Mouse (Mus musculus): ENCODE results near the gene Tnni2.
"Not testable (repeated sequence)": the region's sequence is repeated elsewhere in the genome, so short reads cannot be mapped to it uniquely, and the experiment has no call there.

Tnni2 gene

DNA sequence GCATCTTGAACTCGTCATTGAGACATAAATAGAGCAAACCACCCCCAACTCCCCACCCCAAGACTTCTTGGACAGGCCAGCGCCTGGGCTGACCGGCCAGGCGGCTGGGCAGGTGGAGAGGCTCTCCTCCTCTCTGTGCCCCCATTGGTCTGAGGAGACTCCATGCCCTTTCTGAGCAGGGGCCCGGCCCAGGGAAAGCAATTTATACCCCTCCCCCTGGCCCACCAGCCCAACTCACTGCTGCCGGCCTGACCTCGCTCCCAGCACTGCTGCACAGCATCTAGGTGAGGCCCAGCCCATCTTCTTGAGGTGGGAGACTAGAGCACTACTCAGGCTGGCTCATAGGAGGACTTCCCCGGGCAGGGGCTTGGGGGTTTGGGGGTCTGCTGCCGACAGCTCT is at the start of gene Tnni2:
Tnni2 (plus strand) TSS at position 224 of the 400 bp plus-strand sequence.
- DNase-seq (ENCODE audit: low spot score) = no peak

GRCm38 (mm10) chr7:142393191-142393590 is 48.4 kb upstream of the Tnni2 start:
- no peak for DNase-seq (ENCODE audit: low spot score)

DNA sequence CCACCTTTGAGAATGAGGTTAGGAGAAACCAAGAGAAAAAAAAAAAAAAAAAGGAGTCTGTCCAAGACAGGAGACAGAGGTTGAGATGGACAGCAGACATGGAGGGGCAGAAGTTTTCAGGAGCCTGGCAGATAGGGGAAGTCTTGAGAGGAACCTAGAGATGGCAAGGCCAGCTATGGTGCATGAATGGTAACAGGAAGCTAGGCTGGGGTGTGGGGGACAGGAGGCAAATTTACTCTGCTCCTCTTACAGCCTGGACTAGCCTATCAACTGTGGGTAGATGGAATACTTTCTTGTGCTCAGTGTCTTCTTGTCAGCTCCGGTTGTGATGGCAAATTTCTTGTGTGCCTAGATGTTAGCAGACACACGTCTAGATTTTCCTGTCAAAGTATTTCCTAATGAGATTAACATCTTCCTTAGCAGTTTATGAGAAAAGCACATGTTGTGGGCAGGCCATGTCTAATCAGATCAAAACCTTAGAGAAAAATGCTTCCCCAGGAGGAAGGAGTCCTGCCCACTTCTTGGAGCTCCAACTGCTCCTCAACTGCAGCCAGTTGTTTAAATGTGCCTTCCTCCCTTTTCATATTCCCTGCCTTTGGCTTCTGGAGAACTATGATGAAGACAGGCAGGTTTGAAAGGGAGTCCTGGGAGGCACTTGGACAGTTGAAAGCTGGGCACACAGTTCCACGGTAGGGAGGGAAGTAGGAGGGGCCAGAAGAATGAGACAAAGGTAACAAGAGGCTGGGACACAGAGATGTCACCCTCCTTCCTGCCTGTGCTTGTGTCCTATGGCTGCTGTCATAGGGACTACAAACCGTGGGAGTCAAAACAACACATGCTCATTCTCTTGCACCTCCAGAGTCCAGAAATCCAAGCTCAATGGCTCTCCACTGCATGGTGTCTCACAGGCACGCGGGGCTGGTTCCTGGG is 47.1 kb upstream of the Tnni2 start:
- no peak for DNase-seq (ENCODE audit: low spot score)

- no peak for DNase-seq (ENCODE audit: low spot score)
Measured at GRCm38 (mm10) chr7:142395472-142395871, 46.1 kb upstream of the Tnni2 start.

DNA sequence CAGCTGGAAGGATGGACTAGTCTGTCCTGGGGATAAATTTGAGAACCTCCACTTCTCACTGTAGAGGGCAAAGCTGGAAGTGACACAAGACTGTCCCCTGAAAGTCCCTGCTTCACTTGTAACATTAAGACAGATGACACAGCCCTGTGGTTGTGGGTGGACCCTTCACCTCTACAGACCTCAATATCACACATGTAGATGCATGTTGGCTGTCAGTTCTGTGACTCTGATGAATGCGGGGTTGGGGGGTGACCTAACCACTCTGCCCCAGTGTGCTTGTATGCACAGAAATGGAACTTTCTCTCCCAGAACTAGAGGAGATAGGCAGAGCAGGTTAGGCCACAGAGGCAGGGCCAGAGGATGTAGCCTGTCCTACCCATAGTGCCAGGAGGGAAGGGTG is 45.0 kb upstream of the Tnni2 start:
- DNase-seq (ENCODE audit: low spot score) = no peak

DNA sequence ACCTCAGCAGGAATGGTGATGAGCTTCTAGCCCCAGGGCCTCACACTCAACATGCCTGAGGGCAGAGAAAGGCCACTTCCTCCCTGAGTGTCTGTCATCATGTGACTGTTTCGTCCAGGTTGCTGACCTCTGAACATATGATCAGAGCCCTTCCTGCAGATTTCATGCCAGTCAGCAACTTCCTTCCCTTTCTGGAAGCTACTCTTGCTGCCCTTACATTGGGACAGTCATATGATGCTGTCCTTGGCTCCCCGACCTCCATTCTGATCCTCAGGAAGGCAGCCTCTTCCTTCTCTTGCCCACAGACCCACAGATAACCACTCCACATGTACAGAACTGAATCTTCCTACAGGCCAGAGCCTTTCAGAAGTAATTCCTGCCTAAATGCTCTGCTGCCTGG is 43.6 kb upstream of the Tnni2 start:
- no peak for DNase-seq (ENCODE audit: low spot score)

DNA sequence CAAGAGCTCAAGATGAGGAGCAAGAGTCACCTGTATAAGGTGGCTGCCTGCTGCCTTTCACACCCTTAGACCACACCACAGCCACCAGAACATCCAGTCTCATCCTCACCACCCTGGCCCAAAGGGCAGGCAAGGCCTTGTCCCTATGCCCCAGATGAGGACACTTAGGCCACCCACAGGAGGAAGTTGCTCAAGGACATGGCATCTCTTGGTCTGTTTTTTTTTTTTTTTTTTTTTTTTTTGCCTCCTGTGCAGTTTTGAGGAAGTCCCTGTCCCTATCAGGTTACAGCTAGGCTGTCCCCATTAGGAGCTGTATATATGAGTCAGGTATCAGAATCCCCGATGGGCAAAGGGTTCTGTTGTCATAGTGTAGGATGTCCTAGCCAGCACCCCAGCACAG is 42.4 kb upstream of the Tnni2 start:
- no peak for DNase-seq (ENCODE audit: low spot score)

DNA sequence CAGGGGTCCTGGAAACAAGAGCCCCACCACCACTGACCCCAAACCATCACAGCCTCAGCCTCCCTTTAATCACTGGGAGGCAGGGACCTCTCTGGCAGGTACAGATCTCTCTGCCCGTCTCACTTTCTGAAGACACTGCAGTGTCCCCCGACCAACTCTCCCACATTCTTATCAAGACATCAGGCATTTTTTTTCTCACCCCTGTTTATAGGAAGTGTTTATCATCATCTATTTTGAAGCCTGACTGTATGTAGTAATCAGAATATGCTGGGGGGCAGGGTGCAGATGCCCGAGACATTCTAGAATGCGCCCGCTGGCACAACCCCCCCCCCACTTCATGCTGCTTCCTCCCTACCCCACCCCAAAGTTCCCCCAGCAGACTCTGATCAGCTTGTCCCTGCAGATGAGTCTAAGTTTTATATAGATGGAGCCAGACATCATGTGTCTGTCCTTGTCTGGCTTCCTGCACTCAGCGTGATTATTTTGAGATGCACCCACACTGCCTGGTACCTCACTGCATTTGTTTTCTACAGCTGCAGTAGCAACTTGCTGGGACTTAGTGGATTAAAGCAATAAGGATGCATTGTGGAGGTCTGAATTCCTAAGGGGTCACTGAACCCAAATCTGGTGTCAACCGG is 41.4 kb upstream of the Tnni2 start:
- no peak for DNase-seq (ENCODE audit: low spot score)

GRCm38 (mm10) chr7:142400750-142401142 is 40.9 kb upstream of the Tnni2 start:
- no peak for DNase-seq (ENCODE audit: low spot score)

- no peak for DNase-seq (ENCODE audit: low spot score)
Measured at GRCm38 (mm10) chr7:142403591-142403990, 38.0 kb upstream of the Tnni2 start.

- not testable (repeated sequence) for DNase-seq (ENCODE audit: low spot score)
Measured at GRCm38 (mm10) chr7:142405134-142405533, 36.5 kb upstream of the Tnni2 start.

DNA sequence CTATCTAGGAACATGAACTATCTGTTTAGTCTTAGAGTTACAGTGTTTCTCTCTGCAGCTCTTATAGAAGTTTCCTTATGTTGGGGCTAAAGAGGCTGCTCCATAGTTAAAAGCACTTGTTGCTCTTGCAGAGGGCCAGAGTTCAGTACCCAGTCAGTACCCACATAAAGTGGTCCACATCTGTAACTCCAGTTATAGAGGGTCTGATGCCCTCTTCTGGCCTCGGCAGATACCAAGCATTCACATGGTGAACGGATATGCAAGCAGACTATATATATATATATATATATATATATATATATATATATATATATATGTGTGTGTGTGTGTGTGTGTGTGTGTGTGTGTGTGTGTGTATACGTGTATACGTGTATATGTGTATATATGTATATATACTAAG is 33.7 kb upstream of the Tnni2 start:
- no peak for DNase-seq (ENCODE audit: low spot score)

DNA sequence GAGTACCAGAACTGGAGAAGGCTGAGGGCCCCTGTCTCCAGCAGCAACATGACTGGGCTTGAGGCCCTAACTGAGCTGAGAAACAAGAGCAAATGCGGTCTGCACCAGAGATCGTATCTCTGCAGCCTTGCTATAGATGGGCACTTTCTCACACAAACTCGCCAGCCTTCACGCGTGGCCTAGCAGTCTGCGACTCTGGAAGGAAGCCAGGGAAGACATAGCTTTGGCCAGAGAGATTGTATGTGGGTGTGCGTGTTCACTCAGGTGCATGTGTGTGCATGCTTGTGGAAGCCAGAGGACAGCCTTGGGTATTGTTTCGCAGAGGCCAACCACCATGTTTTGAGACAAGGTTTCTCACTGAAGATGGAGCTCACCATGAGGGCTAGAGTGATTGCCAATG is 32.9 kb upstream of the Tnni2 start:
- no peak for DNase-seq (ENCODE audit: low spot score)

DNA sequence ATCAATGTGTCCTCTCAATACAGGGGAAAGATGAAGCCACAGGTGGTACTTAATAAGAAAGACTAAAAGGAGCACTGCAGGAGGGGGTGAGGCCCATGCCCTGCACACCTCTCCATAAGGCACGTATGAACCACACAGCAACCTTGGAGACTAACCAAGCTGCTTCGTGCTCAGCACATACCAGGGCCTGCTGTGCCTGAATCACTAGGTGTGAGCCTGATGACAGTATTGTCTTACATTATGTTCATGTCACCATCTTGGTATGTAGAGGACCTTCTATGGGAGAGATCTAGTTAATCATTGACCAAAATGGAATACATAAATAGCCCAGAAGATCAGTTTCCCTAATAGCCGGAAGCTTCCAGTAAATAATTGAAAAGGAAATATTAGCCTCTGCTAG is 32.0 kb upstream of the Tnni2 start:
- DNase-seq (ENCODE audit: low spot score) = no peak

DNA sequence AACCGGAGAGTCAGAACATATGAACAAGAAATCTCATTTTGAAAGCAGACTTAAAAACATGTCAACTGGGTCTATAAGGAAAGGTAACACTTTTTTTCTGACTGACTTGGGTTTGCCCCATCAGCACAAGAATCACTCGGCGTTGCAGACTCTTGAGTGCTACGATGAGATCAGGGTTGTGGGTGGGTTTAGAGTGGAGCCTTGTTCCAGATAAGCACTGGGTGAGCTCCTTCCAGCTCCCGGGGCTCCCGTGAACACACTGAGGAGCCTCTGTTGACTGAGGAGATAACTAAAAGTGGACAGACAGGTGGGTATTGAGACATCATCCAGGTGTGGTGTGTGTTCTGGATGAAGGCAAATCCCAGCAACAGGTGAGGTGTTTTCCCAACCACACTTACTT is 28.3 kb upstream of the Tnni2 start:
- DNase-seq (ENCODE audit: low spot score) = no peak

- no peak for DNase-seq (ENCODE audit: low spot score)
Measured at GRCm38 (mm10) chr7:142415314-142415713, 26.3 kb upstream of the Tnni2 start.

DNA sequence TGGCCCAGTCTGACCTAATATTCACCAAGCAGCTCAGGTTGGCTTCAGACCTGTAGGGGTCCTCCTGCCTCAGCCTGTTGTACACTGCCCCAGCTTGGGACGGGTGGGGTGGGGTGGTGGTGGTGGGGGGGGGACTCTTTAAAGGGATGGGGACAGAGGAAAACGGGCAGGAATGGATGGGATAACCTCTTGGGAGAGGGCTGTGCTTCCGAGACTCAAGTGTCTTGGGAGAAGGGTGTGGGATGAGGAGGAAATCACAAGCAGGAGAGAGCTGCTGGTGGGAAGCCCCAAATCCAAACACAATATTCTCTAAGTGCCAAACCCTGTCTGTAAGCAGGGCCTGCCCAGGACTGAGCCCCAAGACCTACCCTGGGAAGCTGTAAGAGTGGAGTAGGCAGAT is 25.4 kb upstream of the Tnni2 start:
- DNase-seq (ENCODE audit: low spot score) = no peak

DNA sequence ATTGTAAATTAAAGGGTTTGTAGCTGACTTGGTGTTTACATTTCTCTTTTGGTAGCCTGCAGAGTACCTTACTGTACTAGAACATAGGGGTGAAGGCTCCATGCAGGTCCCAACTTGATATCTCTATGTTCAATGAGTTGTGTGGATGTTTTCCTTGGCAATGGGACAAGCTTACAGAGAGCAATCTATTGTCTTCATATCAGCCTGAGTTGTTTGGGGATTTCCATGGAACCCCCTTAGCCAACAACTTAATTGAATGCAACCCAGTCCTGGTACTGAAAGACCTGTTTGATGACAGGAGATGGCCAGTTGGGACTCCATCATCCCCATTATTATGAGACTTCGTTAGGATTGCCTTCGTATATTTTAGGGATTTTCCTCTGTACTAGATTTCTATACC is 23.6 kb upstream of the Tnni2 start:
- no peak for DNase-seq (ENCODE audit: low spot score)

DNA sequence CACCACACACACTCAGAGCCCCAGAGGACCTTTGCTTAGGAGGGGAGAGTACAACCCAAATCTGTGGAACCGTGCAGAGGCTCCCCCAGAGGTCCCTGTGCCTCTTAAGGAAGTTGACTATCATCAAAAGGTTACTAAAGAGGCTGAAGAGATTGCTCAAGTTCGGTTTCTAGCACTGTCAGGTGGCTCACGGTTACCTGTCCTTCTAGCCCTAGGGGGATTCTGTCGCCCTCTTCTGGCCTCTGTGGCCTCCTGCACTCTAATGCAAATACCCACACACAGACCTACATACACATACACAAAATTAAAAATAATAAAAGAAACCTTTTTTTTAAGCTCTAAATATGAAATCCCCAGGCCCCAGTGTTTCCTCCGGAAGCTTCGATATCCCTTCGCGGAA is 22.9 kb upstream of the Tnni2 start:
- no peak for DNase-seq (ENCODE audit: low spot score)

DNA sequence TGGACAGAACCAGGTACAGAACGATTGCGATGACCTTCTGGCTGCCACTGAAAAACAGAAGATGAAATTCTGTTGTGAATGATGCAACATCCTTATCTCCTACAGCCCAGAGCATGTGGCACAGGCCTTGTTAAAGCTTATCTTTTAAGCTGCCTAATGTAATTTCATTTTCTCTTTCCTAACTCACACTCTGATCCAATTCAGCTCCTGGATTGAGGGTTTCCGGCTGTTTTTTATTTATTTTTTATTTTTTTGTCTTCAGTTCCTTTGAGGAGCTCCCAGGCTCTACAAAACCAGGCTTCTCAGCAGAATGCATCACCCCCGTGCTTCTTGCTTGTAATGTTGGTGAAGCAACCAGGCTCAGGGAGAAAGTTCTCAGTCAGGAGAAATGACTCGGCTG is 21.7 kb upstream of the Tnni2 start:
- DNase-seq (ENCODE audit: low spot score) = no peak

DNA sequence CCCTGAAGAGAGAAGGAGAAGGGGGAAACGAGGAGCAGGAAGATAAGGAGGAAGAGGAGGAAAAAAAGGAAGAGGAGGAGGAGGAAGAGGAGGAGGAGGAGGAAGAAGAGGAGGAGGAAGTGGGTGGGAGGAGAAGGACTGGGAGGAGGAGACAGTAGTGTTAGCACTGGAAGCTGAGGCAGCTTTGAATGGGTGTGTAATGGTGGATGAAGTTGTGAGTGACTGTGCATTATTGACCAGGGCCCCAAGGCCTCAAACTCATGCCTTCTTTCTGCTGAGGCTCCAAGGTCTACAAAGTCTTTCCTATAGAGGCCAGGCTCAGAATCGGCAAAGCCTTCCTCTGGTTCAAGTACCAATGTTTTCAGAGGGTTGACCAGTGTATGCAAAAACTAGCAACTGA is 19.8 kb upstream of the Tnni2 start:
- no peak for DNase-seq (ENCODE audit: low spot score)

- no peak for DNase-seq (ENCODE audit: low spot score)
Measured at GRCm38 (mm10) chr7:142425641-142426213, 15.9 kb upstream of the Tnni2 start.

- no peak for DNase-seq (ENCODE audit: low spot score)
Measured at GRCm38 (mm10) chr7:142428213-142428612, 13.4 kb upstream of the Tnni2 start.
